Mouse (Mus musculus) left cerebral cortex, adult 2 months (tissue): ENCODE measurements around the gene Igf2r. TPM values are rescaled to one million over a fixed set of nuclear protein-coding genes. Genes with fewer than 3 reads are reported as not detected.

Experiments
- DNase-seq, 2 experiments: peaks; one replicate each; pipeline ENCODE4 v3.0.0; 2021 to 2022; ENCODE audit warnings: low spot score in 2 of 2, mixed read lengths in 1 of 2; ENCODE audit errors: extremely low spot score in 1 of 2
- H3K27ac ChIP-seq: fragments of 200-600 bp; 2 replicates; pipeline ENCODE4 v1.8.1; 2022
- H3K4me3 ChIP-seq: fragments of 200-600 bp; 2 replicates; pipeline ENCODE4 v1.8.1; 2022
- CTCF ChIP-seq: fragments of 200-600 bp; IDR thresholded peaks from 2 replicates; pipeline ENCODE4 v1.8.1; 2022; ENCODE audit warnings: antibody characterized with exemption, mild to moderate bottlenecking, moderate library complexity
- intact Hi-C: fragments of 180-260 bp; cut with DNase I; formaldehyde crosslinking; loops from one replicate; pipeline ENCODE4 v1.15.1; 2025
- total RNA-seq, 2 experiments: library from RNA; stranded (reverse); gene quantifications; 2 replicates each; pipeline ENCODE4 v1.2.3; 2021

The Igf2r gene
- total RNA-seq, 2 experiments from 2014 or later = 29.1 to 29.3 TPM

DNA sequence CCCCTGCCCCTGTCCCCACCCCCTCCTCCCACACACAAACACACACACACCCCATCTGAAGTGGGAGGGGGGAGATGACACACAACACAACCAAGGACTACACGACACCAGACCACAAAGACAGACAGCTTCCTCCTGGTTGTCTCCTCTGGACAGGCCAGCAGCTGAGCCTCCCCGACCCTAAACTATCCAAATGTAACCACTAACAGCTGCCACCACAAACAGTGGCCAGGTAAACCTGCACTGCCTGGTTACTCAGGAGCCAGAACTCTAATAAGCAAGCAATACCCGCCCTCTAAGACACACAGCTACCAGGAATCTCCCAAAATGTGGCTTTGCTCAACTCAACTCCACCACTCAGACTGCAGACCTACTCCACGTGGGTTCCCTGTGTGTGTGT, 13.5 kb downstream of the Igf2r start:
- intact Hi-C loops = no loop called here
- H3K4me3 ChIP-seq = no peak overlapping the region

DNA sequence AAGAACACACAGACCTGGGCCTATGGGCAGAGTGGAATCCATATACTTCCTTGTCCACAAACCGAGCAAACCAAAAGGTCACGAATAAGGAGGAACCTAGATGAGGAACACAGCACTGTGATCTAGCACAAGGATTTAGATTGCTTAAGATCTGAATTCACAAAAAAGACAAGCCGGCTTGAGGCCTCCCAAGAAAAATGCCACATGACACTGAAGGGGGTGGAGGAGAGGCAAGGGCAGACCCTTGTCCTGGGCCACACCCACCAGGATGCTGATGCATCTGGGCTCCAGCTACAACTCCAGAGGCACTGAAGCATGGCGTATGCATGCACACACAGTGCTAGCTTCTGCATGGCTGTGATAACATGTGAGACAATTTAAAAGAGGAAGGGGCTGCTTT, 14.3 kb downstream of the Igf2r start:
- H3K4me3 ChIP-seq = no peak overlapping the region
- DNase-seq = no peak
- TF ChIP-seq CTCF = no peak
- no peak overlapping the region for H3K27ac ChIP-seq
- intact Hi-C loops = no loop called here

More for the DNA sequence above, 13.5 kb downstream of the Igf2r start:
- DNase-seq = no peak
- no peak for TF ChIP-seq CTCF
- H3K27ac ChIP-seq = no peak overlapping the region

DNA sequence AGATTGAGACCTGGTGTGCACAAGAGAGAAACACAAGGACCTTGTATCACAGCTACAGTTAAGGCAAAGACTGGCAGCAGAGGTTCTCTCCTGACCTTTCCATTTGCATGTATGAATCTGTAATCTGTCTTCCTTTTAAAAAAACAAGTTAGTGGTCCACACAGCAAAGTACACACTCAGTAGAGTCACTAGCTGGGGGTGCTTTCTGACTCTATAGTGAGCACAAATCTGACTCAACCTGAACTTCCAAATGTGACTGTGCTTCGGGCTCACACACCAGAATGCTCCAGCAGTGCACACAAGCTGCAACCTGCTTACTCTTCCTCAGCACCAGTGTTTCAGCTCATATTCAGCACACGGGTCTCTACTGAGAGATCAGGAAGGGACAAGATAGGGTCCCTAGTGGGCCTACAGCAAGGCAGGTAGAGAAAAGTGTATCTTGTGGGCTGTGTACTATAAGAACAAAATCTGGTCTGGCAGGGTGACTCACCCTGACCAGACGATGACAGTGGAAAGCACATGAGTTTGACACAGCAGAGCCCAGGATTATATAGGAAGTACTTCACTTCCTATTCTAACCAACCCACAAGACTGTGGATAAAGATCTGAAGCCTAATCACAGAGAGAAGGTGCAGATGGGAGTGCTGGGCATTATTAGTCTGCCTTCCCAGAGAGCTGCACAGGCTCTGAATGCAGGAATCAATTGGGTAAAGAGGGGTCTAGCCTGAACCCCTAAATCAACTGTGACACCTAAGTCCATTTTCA, 15.0 kb downstream of the Igf2r start:
- no peak for TF ChIP-seq CTCF
- no peak overlapping the region for H3K4me3 ChIP-seq
- intact Hi-C loops = no loop called here
- no peak overlapping the region for H3K27ac ChIP-seq
- no peak for DNase-seq

DNA sequence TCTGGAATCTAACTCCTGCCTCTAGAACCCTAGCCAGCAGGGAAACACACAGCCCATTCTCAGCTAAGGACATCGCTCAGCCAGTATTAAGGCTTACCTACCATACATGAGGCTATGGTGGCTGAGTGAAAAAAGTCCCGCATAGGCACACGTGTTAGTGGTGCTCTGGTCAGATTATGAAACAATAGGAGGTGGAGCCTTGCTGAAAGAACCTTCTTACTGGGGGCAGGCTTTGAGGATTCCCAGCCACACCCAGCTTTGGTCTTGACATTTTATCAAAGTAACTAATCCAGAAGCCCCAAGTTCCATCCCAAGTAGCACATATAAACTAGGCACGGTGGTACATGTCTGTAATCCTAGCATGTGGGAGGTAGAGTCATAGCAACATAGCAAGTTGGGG, 16.4 kb downstream of the Igf2r start:
- Histone ChIP-seq H3K27ac (no peak overlapping the region), H3K4me3 (no peak overlapping the region)
- TF ChIP-seq CTCF = no peak
- intact Hi-C loops = no loop called here
- DNase-seq = no peak

DNA sequence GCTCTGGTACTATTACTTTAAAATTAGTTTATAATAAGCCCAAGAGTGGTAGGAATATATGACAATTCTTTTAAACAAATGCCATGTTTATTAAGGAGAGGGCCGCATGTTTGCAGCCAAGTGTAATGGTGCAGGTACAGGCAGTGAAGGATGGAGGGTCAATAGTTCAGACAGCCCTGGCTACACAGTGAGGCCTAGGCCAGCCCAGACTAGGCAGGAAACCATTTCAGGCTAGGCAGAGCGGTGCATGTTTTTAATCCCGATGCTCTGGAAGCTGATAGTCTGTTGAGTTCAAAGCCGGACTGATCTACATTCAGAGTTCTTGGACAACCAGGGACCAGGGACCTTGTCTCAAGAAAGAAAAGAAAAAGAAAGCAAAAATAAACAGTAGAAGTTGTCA, 17.8 kb downstream of the Igf2r start:
- no peak overlapping the region for H3K27ac ChIP-seq
- no peak for DNase-seq
- H3K4me3 ChIP-seq = no peak overlapping the region
- intact Hi-C loops = no loop called here
- TF ChIP-seq CTCF = no peak

DNA sequence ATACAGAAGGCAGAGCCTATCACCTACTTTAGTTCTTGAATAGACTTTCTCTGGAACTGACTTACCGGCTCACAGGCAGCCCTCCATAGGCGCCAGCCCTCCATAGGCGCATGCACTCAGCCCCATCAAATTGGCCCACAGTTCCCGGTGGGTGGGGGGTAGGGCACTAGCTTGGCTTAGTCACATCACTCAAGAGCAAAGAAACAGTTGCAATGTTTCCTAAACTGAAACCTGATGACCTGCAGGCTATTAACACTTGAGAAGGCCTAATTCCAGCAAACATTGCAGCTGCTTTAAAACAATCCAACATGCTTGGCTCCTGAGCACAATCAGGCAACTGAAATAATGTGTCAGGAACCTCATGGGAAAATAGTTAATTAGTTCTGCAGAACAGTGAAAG, 18.2 kb downstream of the Igf2r start:
- no peak for DNase-seq
- H3K27ac ChIP-seq = no peak overlapping the region
- TF ChIP-seq CTCF = no peak
- no peak overlapping the region for H3K4me3 ChIP-seq
- intact Hi-C loops = no loop called here

DNA sequence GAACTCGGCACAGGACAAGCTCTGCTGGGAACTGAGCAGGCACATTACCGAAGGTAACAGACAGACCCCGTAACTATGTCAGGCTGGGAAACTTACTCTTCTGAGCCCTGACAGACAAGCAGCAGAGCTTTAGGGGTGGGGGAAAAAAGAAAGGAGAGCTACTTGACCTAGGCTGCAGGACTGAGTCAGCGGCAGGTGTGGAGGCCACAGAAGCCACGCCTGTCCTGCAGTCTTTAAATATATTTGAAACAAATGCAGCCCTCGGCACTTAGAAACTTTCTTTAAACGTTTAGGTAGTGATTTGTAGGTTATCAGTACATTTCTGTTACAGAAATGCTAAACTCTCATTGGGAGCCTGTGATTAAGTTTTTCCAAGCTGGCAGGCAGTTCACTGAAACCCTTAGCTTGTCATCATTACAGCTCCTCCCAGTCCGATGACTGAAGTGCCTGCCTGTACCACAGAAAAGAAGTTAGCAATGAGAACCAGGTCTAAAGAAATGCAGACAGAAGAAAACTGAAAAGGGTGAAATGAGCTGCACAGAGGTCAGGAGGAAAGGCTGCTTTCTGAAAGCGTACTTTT, 18.8 kb downstream of the Igf2r start:
- H3K4me3 ChIP-seq = no peak overlapping the region
- no peak overlapping the region for H3K27ac ChIP-seq
- no peak for DNase-seq
- TF ChIP-seq CTCF = no peak
- intact Hi-C loops = no loop called here

DNA sequence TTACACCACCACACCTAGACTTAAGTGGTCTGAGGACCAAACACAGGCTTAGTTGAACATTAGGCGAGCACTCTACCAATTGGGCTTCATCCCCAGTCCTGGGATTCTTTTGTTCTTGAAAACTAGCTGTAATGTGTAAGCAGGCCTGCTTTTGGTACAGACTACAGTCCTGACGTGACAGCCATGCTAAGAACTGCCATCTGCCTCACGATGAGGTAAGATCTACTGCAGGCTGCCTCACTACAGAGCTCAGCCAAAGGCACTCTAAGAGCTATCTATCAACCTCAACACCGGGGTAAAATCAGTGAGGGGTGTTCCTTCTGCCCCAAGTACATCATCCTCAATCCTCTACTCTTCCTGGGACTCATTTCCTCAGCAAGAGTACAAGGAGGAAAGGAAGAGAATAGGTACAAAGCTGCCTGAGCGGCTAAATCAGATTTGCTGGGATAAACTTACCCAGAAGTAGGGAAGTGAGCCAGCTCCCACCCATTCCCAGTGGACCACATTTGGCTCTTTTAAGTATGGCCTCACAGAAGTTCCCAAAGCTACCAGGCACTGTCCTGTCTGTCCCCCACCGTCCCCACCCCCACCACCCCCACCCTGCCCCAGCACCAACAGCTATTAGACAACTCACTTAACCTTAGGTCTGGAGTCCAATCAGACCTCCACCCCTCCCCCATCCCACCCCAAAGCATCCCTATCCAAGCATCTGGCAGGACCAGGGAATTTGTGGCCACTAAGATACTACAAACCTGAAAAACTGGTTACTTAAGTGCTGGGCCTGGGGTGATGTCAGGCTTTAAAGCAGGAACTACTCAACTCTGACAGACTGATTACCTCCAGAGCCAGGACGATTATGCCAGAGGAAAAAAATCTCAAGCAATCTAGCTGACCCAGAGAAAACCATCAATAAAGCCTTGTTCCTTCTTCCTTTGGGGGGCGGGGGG, 19.8 kb downstream of the Igf2r start:
- no peak for TF ChIP-seq CTCF
- DNase-seq = no peak
- Histone ChIP-seq H3K27ac (no peak overlapping the region), H3K4me3 (no peak overlapping the region)
- intact Hi-C loops = no loop called here

DNA sequence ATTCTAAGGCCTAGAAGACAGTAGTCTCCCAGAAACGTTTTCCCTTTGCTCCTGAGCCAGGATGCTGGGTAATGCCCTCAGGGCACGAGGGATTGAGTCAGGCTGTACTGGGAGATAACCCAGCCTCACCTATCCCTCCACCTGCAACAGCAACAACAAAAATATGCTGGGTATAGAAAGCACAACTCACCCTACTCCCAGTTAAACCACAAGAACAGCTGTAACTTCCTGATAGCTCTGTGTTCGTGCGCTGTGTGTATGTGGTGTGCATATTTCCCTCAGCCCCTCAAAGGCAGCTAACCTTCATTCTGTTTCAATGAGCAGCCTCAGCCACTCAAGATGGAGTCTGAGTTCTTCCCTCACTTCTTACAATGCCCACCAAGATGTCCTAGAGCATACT, 23.7 kb downstream of the Igf2r start:
- H3K4me3 ChIP-seq = no peak overlapping the region
- intact Hi-C loops = no loop called here
- TF ChIP-seq CTCF = no peak
- H3K27ac ChIP-seq = no peak overlapping the region
- no peak for DNase-seq

DNA sequence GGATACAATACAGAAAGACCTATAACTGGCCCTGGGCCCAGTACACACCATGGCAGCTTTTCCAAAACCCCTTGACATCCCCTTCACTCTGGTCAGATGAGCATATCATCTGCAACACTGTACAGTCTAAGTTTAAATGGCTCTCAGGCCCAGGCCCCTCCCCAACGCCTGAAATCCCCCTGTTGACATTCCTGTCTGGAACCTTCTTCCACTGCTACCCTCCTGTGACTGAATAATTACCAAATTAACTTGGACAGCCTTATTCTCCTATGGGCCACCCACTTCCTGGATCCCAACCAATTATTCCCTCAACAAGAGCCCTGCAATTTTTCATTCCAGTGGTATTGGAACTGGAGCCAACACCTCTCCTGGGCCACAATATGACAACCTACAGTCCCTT, 25.4 kb downstream of the Igf2r start:
- intact Hi-C loops = no loop called here
- no peak for TF ChIP-seq CTCF
- Histone ChIP-seq H3K4me3 (no peak overlapping the region), H3K27ac (no peak overlapping the region)
- DNase-seq = no peak

DNA sequence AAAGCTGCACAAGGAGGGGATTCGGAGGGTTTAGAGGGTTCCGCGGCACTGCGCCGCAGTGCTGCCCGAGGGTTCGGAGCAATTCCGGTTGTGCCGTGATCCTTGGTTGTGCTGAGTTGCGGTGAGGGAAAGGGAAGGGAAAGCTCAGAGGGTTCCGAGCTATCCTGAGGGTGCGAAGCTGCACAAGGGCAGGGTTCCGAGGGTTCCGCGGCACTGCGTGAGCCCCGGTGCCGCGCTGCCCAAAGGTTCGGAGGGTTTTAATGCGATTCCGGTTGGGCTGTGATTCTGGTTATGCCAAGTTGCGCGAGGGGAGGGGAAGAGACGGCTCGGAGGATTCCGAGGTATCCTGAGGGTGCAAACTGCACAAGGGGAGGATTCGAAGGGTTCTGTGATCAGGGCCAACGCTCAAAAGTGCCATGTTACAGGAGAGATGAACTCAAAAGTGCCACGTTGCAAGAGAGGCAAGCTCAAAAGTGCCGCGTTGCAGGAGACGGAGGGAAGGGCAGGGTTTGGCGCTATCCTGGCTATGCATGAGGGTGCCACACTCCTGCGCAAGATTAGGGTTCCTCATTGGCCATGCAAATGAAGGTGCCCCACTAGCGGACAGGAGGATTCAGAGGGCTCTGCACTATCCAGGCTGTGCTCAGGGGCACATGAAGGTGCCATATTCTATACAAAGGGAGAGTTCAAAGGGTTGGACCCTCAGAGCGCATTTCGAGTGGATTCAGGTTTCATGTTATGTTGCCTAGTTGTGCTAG, 27.1 kb downstream of the Igf2r start:
- peak overlapping the region; percentile 49 for H3K4me3 ChIP-seq
- no peak for DNase-seq
- no peak; the same call in 1 of the 2 replicates for TF ChIP-seq CTCF
- H3K27ac ChIP-seq = no peak overlapping the region
- intact Hi-C loops = no loop called here
